Mouse (Mus musculus): ENCODE results near the gene Mtmr3. TPM values are rescaled to one million over a fixed set of nuclear protein-coding genes. Genes with fewer than 3 reads are reported as not detected.

The Mtmr3 gene
- polyA plus RNA-seq, 1 experiment from 2014 or later, result 23.7 TPM

DNA sequence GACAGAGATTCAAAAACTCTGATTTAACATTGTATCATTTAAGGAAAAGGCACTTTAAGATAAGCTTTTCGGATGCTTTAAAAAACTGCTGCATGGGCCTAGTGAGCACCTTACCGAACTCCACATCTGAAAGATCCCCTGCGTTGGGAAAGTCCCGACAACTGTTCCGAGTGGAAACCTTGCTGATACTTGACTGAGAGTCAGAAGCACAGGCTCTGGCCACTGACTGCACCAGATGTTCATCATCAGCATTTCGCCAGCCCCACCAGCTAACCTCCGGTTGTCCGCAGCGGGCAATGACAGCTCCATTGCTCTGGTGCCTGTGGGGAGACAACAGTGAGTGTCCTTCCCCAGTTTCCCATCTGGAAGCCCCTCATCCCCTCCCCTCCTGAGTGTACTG, 95.9 kb downstream of the Mtmr3 start:
- Histone ChIP-seq H3K4me3 (no peak overlapping the region), H3K27me3 (ENCODE audit: insufficient read depth, poor library complexity, severe bottlenecking) (no peaks in the 10 kb centered on the region), H3K9me3 (no peaks in the 10 kb centered on the region), H3K4me1 (no peaks in the 10 kb centered on the region), H3K36me3 (peaks cover 61% of the 10 kb centered on the region), H3K27ac (no peak overlapping the region)
- no peak for DNase-seq (ENCODE audit: low spot score)
- WGBS, result 85% methylated on average over 9 of the region's 9 CpGs

DNA sequence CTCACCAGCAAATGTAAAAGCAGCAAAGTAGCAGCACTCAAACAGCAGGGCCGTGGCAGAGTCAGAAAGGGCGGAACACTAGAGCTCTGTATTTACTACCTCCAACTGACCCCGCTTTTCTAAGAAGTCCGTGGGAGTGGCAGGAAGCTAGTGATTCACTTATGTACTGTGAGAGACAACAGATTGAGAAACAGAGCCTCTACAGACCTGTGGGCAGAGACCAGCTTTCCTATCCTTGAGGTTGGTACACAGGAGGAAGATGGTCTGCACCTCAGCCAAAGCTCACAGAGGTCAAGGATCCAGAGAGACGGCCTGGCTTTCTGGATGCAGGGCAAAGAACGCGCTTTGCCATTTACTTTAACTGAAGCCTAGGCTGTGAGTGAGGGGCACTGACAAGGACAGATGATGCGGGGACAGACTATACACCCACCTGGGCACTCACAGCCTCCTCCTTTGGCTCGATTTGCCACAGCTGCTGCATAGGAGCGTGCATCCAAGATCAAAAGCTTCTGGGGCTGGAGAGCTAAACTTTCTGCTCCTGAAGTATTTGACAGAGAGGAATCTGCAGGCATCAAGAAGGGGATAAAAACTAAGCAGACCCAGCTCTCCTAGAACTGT, 97.1 kb downstream of the Mtmr3 start:
- 76% methylated on average over 10 of the region's 10 CpGs for WGBS
- no peaks in the 10 kb centered on the region for H3K27me3 ChIP-seq (ENCODE audit: insufficient read depth, poor library complexity, severe bottlenecking)
- H3K4me1 ChIP-seq, result no peaks in the 10 kb centered on the region
- no peak overlapping the region for H3K4me3 ChIP-seq
- H3K36me3 ChIP-seq, result peaks cover 59% of the 10 kb centered on the region
- H3K9me3 ChIP-seq, result no peaks in the 10 kb centered on the region
- no peak overlapping the region for H3K27ac ChIP-seq
- DNase-seq (ENCODE audit: low spot score), result no peak

DNA sequence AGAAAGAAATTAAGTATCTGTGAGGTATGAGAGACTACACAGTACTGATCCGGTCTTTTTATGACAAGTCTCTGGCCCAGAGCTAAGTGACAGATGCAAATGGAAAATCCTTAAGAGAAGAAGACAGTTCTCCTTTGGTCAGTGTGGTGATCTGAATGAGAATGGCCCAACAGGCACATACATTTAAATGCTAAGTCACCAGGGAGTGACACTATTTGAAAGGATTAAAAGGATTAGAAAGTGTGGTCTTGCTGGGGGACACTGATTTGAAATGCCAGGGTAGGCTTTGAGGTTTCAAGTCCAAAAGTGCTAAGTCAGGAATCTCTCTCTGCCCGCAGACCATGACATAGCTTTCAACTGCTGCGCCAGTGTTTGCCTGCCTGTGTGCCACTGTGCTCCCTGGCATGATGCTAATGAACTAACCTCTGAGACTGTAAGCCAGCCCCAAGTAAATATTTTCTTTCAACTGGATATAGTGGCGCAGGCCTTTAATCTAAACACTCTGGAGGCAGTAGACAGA, 99.6 kb downstream of the Mtmr3 start:
- DNase-seq (ENCODE audit: low spot score), result no peak
- H3K4me1 ChIP-seq, result no peaks in the 10 kb centered on the region
- no peak overlapping the region for H3K27ac ChIP-seq
- H3K36me3 ChIP-seq, result peaks cover 77% of the 10 kb centered on the region
- WGBS, result 90% methylated on average over 4 of the region's 4 CpGs
- H3K27me3 ChIP-seq (ENCODE audit: insufficient read depth, poor library complexity, severe bottlenecking), result no peaks in the 10 kb centered on the region
- no peaks in the 10 kb centered on the region for H3K9me3 ChIP-seq
- no peak overlapping the region for H3K4me3 ChIP-seq

DNA sequence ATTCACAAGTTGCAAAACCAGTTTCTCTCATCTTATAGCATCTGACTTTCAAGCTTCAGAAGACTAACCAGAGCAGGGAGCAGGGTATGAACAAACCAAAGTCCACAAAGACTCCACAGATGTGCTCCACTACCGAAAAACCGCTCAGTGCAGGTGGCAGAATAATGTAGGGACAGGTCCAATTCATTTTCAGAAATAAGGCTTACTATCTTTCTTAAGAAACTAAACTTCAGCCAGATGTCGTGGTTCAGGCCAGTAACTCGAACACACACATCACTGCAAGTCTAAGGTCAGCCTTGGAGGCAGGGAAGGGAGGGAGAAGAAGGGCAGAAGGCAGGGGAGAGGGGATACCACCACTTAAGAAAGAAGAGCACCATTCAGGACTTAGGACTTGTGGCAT, 105.5 kb downstream of the Mtmr3 start:
- 93% methylated on average over 4 of the region's 4 CpGs for WGBS
- Histone ChIP-seq H3K4me3 (no peak overlapping the region), H3K27me3 (ENCODE audit: insufficient read depth, poor library complexity, severe bottlenecking) (no peaks in the 10 kb centered on the region), H3K36me3 (peaks cover 93% of the 10 kb centered on the region), H3K27ac (no peak overlapping the region), H3K4me1 (no peaks in the 10 kb centered on the region), H3K9me3 (no peaks in the 10 kb centered on the region)
- DNase-seq (ENCODE audit: low spot score), result no peak

DNA sequence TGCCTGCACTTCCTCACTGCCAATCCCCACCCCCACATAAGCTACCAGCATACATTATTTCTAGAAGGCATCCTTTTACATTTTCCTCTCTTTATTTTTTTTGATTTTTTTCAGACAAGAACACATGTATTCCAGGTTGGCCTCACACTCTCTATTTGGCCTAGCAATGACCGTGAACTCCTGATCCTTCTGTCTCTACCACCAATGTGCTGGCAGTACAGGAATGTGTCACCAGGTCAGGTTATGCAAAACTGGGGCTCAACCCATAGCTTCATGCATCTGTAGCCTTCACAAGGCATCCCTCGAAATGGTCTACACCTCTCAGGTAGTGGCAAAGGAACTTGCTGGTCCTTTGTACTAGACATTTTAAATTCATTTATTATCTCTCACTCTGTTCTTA, 105.9 kb downstream of the Mtmr3 start:
- no peak overlapping the region for H3K27ac ChIP-seq
- peaks cover 96% of the 10 kb centered on the region for H3K36me3 ChIP-seq
- no peak overlapping the region for H3K4me3 ChIP-seq
- WGBS, result 98% methylated on average over 2 of the region's 2 CpGs
- H3K9me3 ChIP-seq, result no peaks in the 10 kb centered on the region
- DNase-seq (ENCODE audit: low spot score), result no peak
- no peaks in the 10 kb centered on the region for H3K4me1 ChIP-seq
- no peaks in the 10 kb centered on the region for H3K27me3 ChIP-seq (ENCODE audit: insufficient read depth, poor library complexity, severe bottlenecking)

DNA sequence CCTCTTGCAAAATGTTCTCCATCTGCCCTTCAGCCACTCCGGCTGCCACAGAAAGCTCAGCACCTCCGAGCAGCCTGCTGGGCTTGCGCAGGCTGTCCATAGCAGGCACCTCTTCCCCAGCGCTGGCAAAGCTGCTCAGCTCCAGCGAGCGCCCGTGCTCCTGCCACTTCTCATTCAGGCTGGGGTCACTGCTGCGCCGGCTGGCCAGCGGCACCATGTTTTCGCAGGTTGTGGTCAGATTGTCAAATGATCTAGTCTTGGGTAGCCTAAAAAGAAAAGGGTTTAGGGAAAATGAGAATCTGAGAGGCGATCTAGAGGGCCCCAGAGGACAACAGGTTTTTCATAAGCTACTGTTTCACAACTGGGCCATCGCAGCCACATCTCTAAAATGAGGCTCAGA, 106.3 kb downstream of the Mtmr3 start:
- Histone ChIP-seq H3K36me3 (peaks cover 98% of the 10 kb centered on the region), H3K27me3 (ENCODE audit: insufficient read depth, poor library complexity, severe bottlenecking) (no peaks in the 10 kb centered on the region), H3K4me3 (no peak overlapping the region), H3K9me3 (no peaks in the 10 kb centered on the region), H3K4me1 (no peaks in the 10 kb centered on the region), H3K27ac (no peak overlapping the region)
- no peak for DNase-seq (ENCODE audit: low spot score)
- WGBS, result 95% methylated on average over 13 of the region's 13 CpGs

DNA sequence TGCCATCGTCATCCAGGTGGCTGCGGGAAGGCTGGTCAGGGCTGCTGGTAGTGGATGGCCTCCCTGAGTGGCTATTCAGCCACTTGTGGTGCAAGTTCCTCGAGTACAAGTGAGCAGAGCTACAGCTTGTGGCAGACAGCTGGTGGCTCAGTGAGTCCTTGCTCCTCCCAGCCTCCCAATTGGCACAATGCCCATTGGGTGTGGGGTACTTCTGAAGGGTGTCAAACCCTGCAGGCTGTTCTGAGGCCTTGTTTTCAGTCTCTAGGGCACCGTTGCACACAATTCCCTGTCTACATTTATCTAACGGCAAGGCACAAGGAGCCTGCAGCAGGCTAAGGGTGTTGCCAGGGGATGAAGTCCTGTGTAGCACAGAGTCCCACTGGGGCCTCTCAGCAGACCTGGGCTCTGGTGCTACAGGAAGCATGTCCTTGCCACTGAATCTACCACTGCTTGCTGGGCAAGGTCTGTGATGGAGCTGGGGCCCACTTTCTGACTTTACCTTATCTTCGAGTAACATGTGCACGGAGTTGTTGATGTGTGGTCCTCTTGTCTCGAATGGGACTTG, 107.2 kb downstream of the Mtmr3 start:
- 78% methylated on average over 8 of the region's 8 CpGs for WGBS
- no peak for DNase-seq (ENCODE audit: low spot score)
- Histone ChIP-seq H3K4me1 (no peaks in the 10 kb centered on the region), H3K36me3 (peaks cover 98% of the 10 kb centered on the region), H3K4me3 (no peak overlapping the region), H3K9me3 (no peaks in the 10 kb centered on the region), H3K27ac (no peak overlapping the region), H3K27me3 (ENCODE audit: insufficient read depth, poor library complexity, severe bottlenecking) (no peaks in the 10 kb centered on the region)

DNA sequence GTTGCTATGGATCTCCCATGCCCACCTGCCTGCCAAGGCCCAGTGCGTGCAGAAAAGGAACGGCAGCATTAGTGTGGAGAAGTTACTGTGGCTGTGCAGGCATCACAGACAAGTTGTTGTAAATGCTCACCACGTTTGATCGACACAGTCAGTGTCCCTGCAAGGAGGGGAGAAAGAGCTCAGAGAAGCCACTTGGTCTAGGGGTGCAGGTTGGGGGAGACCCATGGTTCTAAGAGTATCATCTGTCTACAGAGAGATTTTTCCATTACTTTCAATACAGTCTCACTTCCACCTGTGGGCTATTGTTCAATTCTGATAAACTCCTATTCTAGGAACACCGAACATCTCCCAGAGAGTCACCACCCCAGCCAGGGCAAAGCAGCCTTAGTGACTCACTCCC, 110.1 kb downstream of the Mtmr3 start:
- WGBS, result 91% methylated on average over 5 of the region's 5 CpGs
- H3K36me3 ChIP-seq, result peaks cover 99% of the 10 kb centered on the region
- no peak overlapping the region for H3K4me3 ChIP-seq

DNA sequence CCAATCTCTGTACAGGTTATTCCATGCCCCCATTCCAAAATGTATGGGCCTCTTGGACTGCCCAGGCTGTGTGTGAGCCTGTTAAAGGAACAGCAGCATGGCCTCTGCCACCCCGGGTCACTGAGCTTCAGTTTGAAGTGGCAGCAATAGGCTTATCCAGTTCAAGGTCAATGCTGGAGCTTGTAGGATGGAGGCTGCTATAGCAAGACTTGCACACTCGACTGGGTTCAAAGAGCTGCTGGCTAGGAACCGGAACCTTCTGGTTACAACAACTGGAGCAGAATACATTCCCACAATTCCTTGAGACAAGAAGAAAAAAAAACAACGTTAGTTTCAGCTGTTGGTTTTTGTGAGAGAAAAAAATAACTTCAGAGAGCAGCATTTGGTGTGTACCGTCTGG, 112.0 kb downstream of the Mtmr3 start:
- Histone ChIP-seq H3K27me3 (ENCODE audit: insufficient read depth, poor library complexity, severe bottlenecking) (no peaks in the 10 kb centered on the region), H3K4me3 (no peak overlapping the region), H3K4me1 (no peaks in the 10 kb centered on the region), H3K27ac (no peak overlapping the region), H3K9me3 (no peaks in the 10 kb centered on the region), H3K36me3 (peaks cover 86% of the 10 kb centered on the region)
- WGBS, result 90% methylated on average over 5 of the region's 5 CpGs
- DNase-seq (ENCODE audit: low spot score), result no peak

More for the DNA sequence above, 110.1 kb downstream of the Mtmr3 start:
- DNase-seq (ENCODE audit: low spot score), result no peak
- H3K4me1 ChIP-seq, result no peaks in the 10 kb centered on the region
- no peaks in the 10 kb centered on the region for H3K9me3 ChIP-seq
- H3K27ac ChIP-seq, result no peak overlapping the region
- H3K27me3 ChIP-seq (ENCODE audit: insufficient read depth, poor library complexity, severe bottlenecking), result no peaks in the 10 kb centered on the region

DNA sequence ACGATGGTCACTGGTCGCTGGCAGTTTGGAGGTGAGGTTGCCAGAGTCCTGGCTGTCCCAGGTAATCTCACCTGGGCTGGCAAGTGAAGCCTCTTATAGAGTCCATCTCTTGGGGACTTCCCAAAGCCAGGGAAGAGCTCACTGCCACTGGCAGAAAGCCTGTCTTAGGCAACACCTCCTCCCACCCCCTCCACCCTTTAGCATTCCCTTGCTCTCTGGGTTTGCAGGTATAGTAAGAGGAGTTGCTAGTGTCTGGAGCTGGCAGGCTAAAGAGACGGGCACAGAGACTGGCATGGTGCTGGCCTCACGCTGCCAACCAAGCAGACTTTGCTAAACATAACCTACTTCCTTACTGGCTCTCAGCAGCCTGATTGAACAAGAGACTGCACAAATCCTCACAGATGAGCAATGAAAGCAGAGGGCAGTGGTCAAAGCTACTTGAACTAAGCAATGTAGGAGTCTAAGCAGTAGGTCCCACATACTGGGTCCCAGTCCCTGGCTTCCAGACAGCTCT, 118.4 kb downstream of the Mtmr3 start:
- peaks cover 23% of the 10 kb centered on the region for H3K36me3 ChIP-seq
- no peak for DNase-seq (ENCODE audit: low spot score)
- 88% methylated on average over 4 of the region's 4 CpGs for WGBS
- H3K4me1 ChIP-seq, result peaks cover 5% of the 10 kb centered on the region; the same call in 1 of the 2 replicates
- H3K27ac ChIP-seq, result no peak overlapping the region
- H3K27me3 ChIP-seq (ENCODE audit: insufficient read depth, poor library complexity, severe bottlenecking), result no peaks in the 10 kb centered on the region
- H3K4me3 ChIP-seq, result no peak overlapping the region
- no peaks in the 10 kb centered on the region for H3K9me3 ChIP-seq

DNA sequence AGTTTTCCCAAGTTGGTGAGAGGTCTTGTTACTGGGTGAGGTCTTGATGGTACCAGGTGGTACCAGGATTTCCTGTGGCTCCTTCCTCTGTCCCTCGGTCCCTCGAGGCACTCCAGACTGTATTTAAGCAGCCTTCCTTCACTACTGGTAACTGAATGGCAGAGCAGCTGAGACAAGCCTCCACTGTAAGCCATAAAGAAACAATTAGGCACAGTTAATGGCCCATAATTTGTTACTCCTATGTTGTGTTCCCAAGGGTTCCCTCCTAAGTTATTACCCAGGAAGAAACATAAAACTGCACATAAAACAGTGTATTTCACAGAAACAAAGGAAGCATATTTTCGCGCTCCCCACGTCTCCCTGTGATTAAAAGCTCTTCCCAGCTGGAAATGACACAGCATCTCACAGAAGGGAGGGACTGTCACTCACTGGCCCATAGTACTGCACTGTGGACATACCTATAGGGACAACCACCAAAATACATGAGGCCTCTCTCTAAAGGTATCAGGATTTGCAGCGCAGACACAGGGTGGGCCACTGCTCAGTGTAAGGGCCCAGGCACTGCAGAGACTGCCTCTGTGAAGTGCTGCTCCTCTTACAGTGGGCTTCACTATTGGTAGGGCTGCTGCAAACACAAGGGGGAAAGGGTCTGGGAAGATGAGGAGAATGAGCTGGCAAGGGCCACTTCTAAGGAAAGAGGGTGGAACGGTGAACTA, 122.0 kb downstream of the Mtmr3 start:
- no peak overlapping the region for H3K4me3 ChIP-seq
- H3K9me3 ChIP-seq, result no peaks in the 10 kb centered on the region
- 84% methylated on average over 7 of the region's 7 CpGs for WGBS
- no peak overlapping the region for H3K27ac ChIP-seq
- H3K36me3 ChIP-seq, result no peaks in the 10 kb centered on the region
- no peaks in the 10 kb centered on the region for H3K27me3 ChIP-seq (ENCODE audit: insufficient read depth, poor library complexity, severe bottlenecking)
- DNase-seq (ENCODE audit: low spot score), result no peak
- H3K4me1 ChIP-seq, result peaks cover 7% of the 10 kb centered on the region; the same call in 1 of the 2 replicates

DNA sequence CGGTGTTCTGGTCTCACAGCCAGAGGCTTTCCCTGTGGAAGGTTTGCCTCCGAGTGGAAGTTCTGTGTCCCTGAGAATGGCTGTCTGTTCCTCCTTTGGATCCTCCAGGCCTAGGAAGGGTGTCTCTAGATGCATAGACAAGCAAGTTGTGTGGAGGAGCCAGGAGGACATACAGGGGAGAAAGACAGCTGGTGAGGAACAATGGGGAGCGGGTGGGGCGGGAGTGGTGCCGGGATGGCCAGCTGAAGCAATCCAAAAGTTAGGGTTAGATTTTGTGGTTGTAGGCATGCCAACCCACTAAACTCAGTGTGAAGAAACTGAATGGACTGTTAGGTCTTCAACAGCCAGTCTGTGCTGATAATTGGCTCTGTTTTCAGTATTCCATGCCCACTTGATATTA, 122.9 kb downstream of the Mtmr3 start:
- DNase-seq (ENCODE audit: low spot score), result no peak
- no peaks in the 10 kb centered on the region for H3K36me3 ChIP-seq
- no peak overlapping the region for H3K4me3 ChIP-seq
- no peak overlapping the region for H3K27ac ChIP-seq
- 83% methylated on average over 5 of the region's 5 CpGs for WGBS
- H3K4me1 ChIP-seq, result peaks cover 7% of the 10 kb centered on the region; the same call in 1 of the 2 replicates
- H3K9me3 ChIP-seq, result no peaks in the 10 kb centered on the region
- no peaks in the 10 kb centered on the region for H3K27me3 ChIP-seq (ENCODE audit: insufficient read depth, poor library complexity, severe bottlenecking)

DNA sequence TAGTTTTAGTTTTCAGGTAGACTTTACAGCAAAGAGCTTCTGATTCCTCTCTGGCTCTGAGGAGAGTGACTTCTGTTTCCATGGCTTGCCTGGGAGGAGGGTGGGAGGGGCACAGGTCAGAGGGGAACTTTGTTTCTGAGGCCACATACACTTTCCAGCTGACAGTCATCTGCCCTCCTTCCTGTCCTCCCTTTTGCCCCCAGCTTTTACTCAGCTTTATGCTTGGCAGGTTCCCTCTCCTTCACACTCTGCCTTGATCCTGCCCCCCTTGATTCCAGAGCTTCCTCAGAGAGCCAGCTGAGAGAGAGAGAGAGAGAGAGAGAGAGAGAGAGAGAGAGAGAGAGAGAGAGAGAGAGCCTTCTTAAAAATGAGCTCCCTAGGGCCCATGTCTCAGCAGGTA, 123.4 kb downstream of the Mtmr3 start:
- H3K27ac ChIP-seq, result no peak overlapping the region
- no peaks in the 10 kb centered on the region for H3K27me3 ChIP-seq (ENCODE audit: insufficient read depth, poor library complexity, severe bottlenecking)
- H3K36me3 ChIP-seq, result no peaks in the 10 kb centered on the region
- no peaks in the 10 kb centered on the region for H3K9me3 ChIP-seq
- no peak overlapping the region for H3K4me3 ChIP-seq
- peaks cover 10% of the 10 kb centered on the region; the same call in 1 of the 2 replicates for H3K4me1 ChIP-seq
- DNase-seq (ENCODE audit: low spot score), result no peak
